Mouse (Mus musculus): Measurements from ENCODE around the gene Nhlh2. TPM values are rescaled to one million over a fixed set of nuclear protein-coding genes. Genes with fewer than 3 reads are reported as not detected.

Gene Nhlh2
- polyA plus RNA-seq, 2 experiments = 0.08 TPM; not detected in 1

DNA sequence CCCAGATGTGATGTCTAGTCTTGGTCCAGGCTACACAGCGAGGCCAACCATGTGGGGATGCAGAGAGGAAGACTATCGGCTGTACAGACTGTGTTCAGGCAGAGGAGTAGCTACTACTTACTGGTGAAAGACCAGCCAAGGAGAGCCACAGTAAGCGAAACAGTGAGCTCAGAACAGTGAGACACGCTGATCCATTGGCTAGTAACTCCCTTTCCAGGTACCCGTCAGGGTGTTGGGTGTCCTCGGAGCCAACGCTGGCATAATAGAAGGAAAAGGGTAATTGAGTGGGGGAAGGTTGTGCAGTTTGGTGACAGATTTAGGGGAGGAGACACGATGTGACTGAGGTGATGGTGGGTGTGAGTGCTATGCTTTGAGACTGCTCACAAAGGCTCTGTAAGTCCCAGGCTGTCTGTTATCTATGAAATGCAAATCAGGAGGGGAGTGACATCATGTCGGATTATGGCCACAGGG lies 15.1 kb downstream of the Nhlh2 start:
- Histone ChIP-seq H3K4me3 (replicated peaks; ENCODE audit: low read length) (no peak overlapping the region), H3K9me3 (ENCODE audit: control insufficient read depth, low read length) (no peaks in the 10 kb centered on the region)
- 43% methylated on average over 9 of the region's 9 CpGs for WGBS

DNA sequence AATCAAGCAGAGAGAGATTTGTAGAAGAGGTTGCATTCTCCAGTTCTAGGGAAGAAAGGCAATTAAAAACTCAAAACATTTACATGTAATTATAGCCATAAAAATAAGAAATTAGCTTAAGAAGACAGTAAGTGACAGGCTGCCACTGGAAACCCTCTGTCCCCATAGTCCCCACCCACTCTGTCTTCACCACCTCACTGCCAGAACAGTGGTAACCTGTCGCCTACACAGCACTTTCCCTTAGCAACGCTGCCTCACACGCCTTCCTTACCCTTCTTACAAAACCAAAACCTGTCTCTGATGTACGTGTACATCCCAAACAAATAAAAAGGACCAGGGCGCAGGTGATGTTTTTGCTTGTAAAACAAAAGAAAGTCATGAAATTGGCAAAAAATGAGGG lies 15.8 kb downstream of the Nhlh2 start:
- no peak overlapping the region for H3K4me2 ChIP-seq (replicated peaks; ENCODE audit: low read depth, low read length, severe bottlenecking)
- ATAC-seq (ENCODE audit: low FRiP score, low read depth) (no peak), DNase-seq (ENCODE audit: low spot score) (no peak)
- no peak overlapping the region for H3K4me3 ChIP-seq (replicated peaks; ENCODE audit: low read length)
- no peaks in the 10 kb centered on the region for H3K9me3 ChIP-seq (ENCODE audit: control insufficient read depth, low read length)
- H3K27ac ChIP-seq (replicated peaks; ENCODE audit: low read depth, low read length) = no peak overlapping the region
- H3K9ac ChIP-seq (ENCODE audit: low read depth, low read length, severe bottlenecking) = no peak overlapping the region
- no peak for TF ChIP-seq POLR2A (IDR thresholded peaks at IDR 0.05; ENCODE audit: borderline replicate concordance, extremely low read depth, insufficient read depth, insufficient read length)
- no peaks in the 10 kb centered on the region for H3K36me3 ChIP-seq (ENCODE audit: control insufficient read depth, insufficient read depth, low read length)
- WGBS = 64% methylated on average over 5 of the region's 5 CpGs
- no peaks in the 10 kb centered on the region for H3K4me1 ChIP-seq (ENCODE audit: control insufficient read depth, insufficient read depth, low read length)
- H3K27me3 ChIP-seq (ENCODE audit: control insufficient read depth, insufficient read depth, low read length) = peaks cover 27% of the 10 kb centered on the region; the same call in 1 of the 2 replicates

More for the DNA sequence above, 15.1 kb downstream of the Nhlh2 start:
- peaks cover 29% of the 10 kb centered on the region; the same call in 1 of the 2 replicates for H3K27me3 ChIP-seq (ENCODE audit: control insufficient read depth, insufficient read depth, low read length)
- H3K9ac ChIP-seq (ENCODE audit: low read depth, low read length, severe bottlenecking) = no peak overlapping the region
- H3K27ac ChIP-seq (replicated peaks; ENCODE audit: low read depth, low read length) = no peak overlapping the region
- DNase-seq (ENCODE audit: low spot score) = no peak
- no peaks in the 10 kb centered on the region for H3K4me1 ChIP-seq (ENCODE audit: control insufficient read depth, insufficient read depth, low read length)
- no peaks in the 10 kb centered on the region for H3K36me3 ChIP-seq (ENCODE audit: control insufficient read depth, insufficient read depth, low read length)
- no peak for TF ChIP-seq POLR2A (IDR thresholded peaks at IDR 0.05; ENCODE audit: borderline replicate concordance, extremely low read depth, insufficient read depth, insufficient read length)
- no peak overlapping the region for H3K4me2 ChIP-seq (replicated peaks; ENCODE audit: low read depth, low read length, severe bottlenecking)
- no peak for ATAC-seq (ENCODE audit: low FRiP score, low read depth)

DNA sequence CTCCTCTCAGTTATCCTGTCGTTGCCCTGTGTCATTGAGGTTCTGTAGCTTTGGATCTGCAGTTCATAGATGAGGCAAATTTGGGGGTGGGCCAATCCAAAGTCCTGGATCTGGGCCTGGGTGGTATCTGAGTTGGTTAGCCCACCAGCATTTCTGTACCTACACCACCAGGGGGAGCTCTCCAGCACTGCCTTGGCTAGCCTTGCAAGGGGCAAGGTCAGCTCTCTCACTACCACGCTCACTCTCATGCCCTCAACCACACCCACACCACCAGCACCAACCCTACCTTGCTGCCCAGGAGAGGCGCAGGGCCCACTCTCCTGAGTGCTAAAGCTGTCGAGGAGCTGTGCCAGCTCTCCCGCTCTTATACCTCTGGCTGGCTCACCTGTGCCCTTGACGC lies 18.0 kb downstream of the Nhlh2 start:
- TF ChIP-seq POLR2A (IDR thresholded peaks at IDR 0.05; ENCODE audit: borderline replicate concordance, extremely low read depth, insufficient read depth, insufficient read length) = no peak
- Histone ChIP-seq H3K27ac (replicated peaks; ENCODE audit: low read depth, low read length) (no peak overlapping the region), H3K9me3 (ENCODE audit: control insufficient read depth, low read length) (no peaks in the 10 kb centered on the region), H3K4me2 (replicated peaks; ENCODE audit: low read depth, low read length, severe bottlenecking) (no peak overlapping the region), H3K4me3 (replicated peaks; ENCODE audit: low read length) (no peak overlapping the region), H3K27me3 (ENCODE audit: control insufficient read depth, insufficient read depth, low read length) (peaks cover 16% of the 10 kb centered on the region; the same call in 1 of the 2 replicates), H3K9ac (ENCODE audit: low read depth, low read length, severe bottlenecking) (no peak overlapping the region), H3K36me3 (ENCODE audit: control insufficient read depth, insufficient read depth, low read length) (no peaks in the 10 kb centered on the region), H3K4me1 (ENCODE audit: control insufficient read depth, insufficient read depth, low read length) (no peaks in the 10 kb centered on the region)
- 63% methylated on average over 6 of the region's 6 CpGs for WGBS
- DNase-seq (ENCODE audit: low spot score) (no peak), ATAC-seq (ENCODE audit: low FRiP score, low read depth) (no peak)

DNA sequence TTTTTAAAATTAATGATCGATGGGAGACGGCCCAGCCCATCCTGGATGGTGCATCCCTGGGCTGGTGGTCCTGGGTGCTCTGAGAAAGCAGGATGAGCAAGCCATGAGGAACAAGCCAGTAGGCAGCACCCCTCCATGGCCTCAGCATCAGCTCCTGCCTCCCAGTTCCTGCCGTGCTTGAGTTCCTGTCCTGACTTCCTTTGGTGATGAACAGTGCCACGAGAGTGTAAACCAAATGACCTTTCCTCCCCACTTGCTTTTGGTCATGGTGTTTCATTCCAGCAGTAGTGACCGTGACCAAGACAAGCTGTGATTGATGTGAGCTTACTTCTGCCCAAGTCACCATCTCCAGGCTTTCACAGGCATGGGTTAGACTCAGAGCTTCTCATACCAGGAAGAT lies 27.9 kb downstream of the Nhlh2 start:
- Histone ChIP-seq H3K4me3 (replicated peaks; ENCODE audit: low read length) (no peak overlapping the region), H3K36me3 (ENCODE audit: control insufficient read depth, insufficient read depth, low read length) (no peaks in the 10 kb centered on the region), H3K4me2 (replicated peaks; ENCODE audit: low read depth, low read length, severe bottlenecking) (no peak overlapping the region), H3K9ac (ENCODE audit: low read depth, low read length, severe bottlenecking) (no peak overlapping the region), H3K4me1 (ENCODE audit: control insufficient read depth, insufficient read depth, low read length) (no peaks in the 10 kb centered on the region), H3K27me3 (ENCODE audit: control insufficient read depth, insufficient read depth, low read length) (no peaks in the 10 kb centered on the region), H3K27ac (replicated peaks; ENCODE audit: low read depth, low read length) (no peak overlapping the region), H3K9me3 (ENCODE audit: control insufficient read depth, low read length) (no peaks in the 10 kb centered on the region)
- DNase-seq (ENCODE audit: low spot score) (no peak), ATAC-seq (ENCODE audit: low FRiP score, low read depth) (no peak)
- TF ChIP-seq POLR2A (IDR thresholded peaks at IDR 0.05; ENCODE audit: borderline replicate concordance, extremely low read depth, insufficient read depth, insufficient read length) = no peak
- WGBS = 82% methylated on average over 5 of the region's 5 CpGs

DNA sequence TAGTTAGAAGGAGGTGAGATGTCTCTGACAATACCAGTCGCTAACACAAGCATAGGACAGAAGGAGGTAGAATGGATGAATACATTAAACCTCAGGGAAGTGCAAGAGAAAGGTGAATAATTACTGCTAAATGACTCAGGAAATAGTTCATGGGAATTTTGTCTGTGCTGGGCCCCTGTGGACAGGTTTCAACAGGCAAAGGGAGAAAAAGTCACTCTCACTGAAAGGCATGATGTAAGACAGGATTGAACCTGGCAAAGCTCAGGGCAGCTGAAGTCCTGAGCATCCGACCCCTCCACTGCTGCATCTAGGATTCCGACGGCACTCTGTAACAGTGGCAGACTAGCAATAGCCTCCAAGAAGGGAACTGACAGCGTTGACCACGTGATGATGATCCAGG lies 28.7 kb downstream of the Nhlh2 start:
- Histone ChIP-seq H3K4me1 (ENCODE audit: control insufficient read depth, insufficient read depth, low read length) (no peaks in the 10 kb centered on the region), H3K27me3 (ENCODE audit: control insufficient read depth, insufficient read depth, low read length) (no peaks in the 10 kb centered on the region), H3K36me3 (ENCODE audit: control insufficient read depth, insufficient read depth, low read length) (no peaks in the 10 kb centered on the region), H3K27ac (replicated peaks; ENCODE audit: low read depth, low read length) (no peak overlapping the region), H3K9ac (ENCODE audit: low read depth, low read length, severe bottlenecking) (no peak overlapping the region), H3K4me2 (replicated peaks; ENCODE audit: low read depth, low read length, severe bottlenecking) (no peak overlapping the region), H3K9me3 (ENCODE audit: control insufficient read depth, low read length) (no peaks in the 10 kb centered on the region), H3K4me3 (replicated peaks; ENCODE audit: low read length) (no peak overlapping the region)
- no peak for TF ChIP-seq POLR2A (IDR thresholded peaks at IDR 0.05; ENCODE audit: borderline replicate concordance, extremely low read depth, insufficient read depth, insufficient read length)
- DNase-seq (ENCODE audit: low spot score) (no peak), ATAC-seq (ENCODE audit: low FRiP score, low read depth) (no peak)
- 76% methylated on average over 6 of the region's 6 CpGs for WGBS

DNA sequence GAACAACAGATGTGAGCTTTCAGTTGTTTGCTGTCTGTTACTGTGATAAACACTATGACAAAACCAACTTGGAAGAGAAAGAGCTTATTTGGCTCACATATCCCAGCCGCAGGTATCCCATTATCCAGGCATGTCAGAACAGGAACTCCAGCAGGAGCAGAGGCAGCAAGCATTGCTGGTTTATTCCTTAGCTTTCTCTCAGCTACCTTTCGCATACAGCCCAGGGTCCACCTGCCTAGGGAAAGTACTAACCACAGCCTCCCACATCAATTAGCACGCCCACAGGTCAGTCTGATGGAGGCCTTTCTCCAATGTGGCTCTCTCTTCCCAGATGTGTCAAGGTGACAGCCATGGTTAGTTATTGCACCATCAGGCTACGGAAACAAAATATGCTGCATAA lies 31.8 kb downstream of the Nhlh2 start:
- Histone ChIP-seq H3K27me3 (ENCODE audit: control insufficient read depth, insufficient read depth, low read length) (no peaks in the 10 kb centered on the region), H3K9me3 (ENCODE audit: control insufficient read depth, low read length) (no peaks in the 10 kb centered on the region), H3K27ac (replicated peaks; ENCODE audit: low read depth, low read length) (no peak overlapping the region), H3K9ac (ENCODE audit: low read depth, low read length, severe bottlenecking) (no peak overlapping the region), H3K4me3 (replicated peaks; ENCODE audit: low read length) (no peak overlapping the region), H3K4me2 (replicated peaks; ENCODE audit: low read depth, low read length, severe bottlenecking) (no peak overlapping the region), H3K4me1 (ENCODE audit: control insufficient read depth, insufficient read depth, low read length) (no peaks in the 10 kb centered on the region), H3K36me3 (ENCODE audit: control insufficient read depth, insufficient read depth, low read length) (no peaks in the 10 kb centered on the region)
- TF ChIP-seq POLR2A (IDR thresholded peaks at IDR 0.05; ENCODE audit: borderline replicate concordance, extremely low read depth, insufficient read depth, insufficient read length) = no peak
- ATAC-seq (ENCODE audit: low FRiP score, low read depth) = no peak
- no peak for DNase-seq (ENCODE audit: low spot score)
- 81% methylated on average over 4 of the region's 4 CpGs for WGBS
